Mouse (Mus musculus): ENCODE results near the gene Tdpoz3.
"Not testable (repeated sequence)": the region's sequence is repeated elsewhere in the genome, so short reads cannot be mapped to it uniquely, and the experiment has no call there.

The Tdpoz3 gene

GRCm38 (mm10) chr3:93825720-93826119 lies at the start of gene Tdpoz3:
Gene Tdpoz3, plus strand, starts transcription at chr3:93826020.
- not testable (repeated sequence) for DNase-seq (ENCODE audit: low spot score in 2 of 2)

GRCm38 (mm10) chr3:93796098-93796497 lies 29.7 kb upstream of the Tdpoz3 start, which contains the start of gene Tdpoz4:
Gene Tdpoz4, plus strand, starts transcription at chr3:93796398.
- not testable (repeated sequence) for DNase-seq (ENCODE audit: low spot score in 2 of 2)

DNA sequence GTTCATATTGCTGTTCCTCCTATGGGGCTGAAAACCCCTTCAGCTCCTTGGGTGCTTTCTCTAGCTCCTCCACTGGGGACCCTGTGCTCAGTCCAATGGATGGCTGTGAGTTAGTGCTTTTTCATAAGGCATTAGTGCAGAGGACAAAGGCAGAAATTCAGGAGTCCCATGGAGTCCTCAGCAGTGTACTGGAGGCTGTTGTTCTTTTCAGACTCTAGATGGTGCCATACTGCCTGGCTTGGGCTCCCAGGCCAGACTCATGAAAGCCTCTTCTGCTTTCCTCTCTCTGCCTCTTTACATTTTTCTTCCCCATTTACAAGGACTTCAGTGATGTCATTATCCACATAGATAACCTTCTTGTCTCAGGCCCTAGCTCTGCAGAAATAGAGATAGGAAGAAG lies 12.5 kb upstream of the Tdpoz3 start:
- DNase-seq (ENCODE audit: low spot score in 2 of 2) = not testable (repeated sequence)

- DNase-seq (ENCODE audit: low spot score in 2 of 2) = not testable (repeated sequence)
Measured at GRCm38 (mm10) chr3:93858957-93859356, 33.1 kb downstream of the Tdpoz3 start.

DNA sequence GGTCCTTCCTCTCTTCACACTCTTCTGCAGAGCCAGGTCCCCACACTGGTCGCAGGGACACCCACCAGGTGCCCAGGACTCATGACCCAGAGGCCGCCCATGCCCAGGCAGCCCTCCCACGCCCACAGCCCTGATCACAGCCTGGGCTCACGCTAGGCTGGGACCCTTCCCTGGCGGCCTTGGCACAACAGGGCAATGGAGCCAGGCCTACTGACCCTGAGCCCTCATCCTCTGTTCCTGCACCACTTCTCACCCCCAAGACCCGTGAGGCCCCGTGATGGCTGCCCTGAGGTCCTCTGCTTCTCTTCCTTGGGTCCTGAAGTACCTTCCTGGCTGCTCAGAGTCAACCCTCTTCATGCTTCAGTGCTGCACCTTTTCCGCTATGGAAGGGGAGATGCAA lies 44.8 kb downstream of the Tdpoz3 start:
- DNase-seq (ENCODE audit: low spot score in 2 of 2) = not testable (repeated sequence)

All from right cerebral cortex, postnatal 10 days (tissue).